Mouse (Mus musculus) liver, embryonic 14.5 days (tissue): ENCODE measurements around the gene Ybx2.

ENCODE experiments used
- CTCF ChIP-seq: IDR thresholded peaks from 2 replicates; pipeline ENCODE4 v1.5.1; 2016; ENCODE audit warnings: antibody characterized with exemption, low read depth, control low read depth
- EP300 ChIP-seq: IDR thresholded peaks from 2 replicates; pipeline ENCODE4 v1.6.1; 2016; ENCODE audit warnings: antibody characterized with exemption, low read depth

DNA sequence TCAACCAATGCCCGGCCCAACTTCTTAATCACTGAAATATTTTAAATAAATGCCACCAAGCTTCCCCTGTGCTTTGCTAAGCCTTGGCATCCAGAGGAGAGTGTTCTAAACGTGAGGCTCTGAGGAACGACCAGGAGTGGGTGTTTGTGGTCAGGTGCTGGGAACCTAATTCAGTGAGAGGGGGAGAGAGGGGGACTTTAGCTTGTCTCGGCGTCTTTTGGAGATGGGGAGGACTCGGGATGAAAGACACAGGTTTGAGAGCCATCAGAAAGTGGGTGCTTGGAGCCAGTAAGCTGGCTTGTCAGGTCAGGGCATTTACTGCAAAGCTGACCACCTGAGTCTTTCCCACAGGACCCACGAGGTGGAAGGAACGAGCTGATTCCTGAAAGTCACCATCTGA is 3.8 kb upstream of the Ybx2 start:
- TF ChIP-seq EP300 (no peak), CTCF (no peak)
